Mouse (Mus musculus) bone marrow, adult 2 months (tissue): ENCODE measurements around the gene Pitpnb. TPM values are rescaled to one million over a fixed set of nuclear protein-coding genes. Genes with fewer than 3 reads are reported as not detected.

ENCODE experiments used
- H3K27ac ChIP-seq: fragments of 200-500 bp; 2 replicates; pipeline ENCODE4 v1.5.1; 2012; ENCODE audit warnings: low read depth, mild to moderate bottlenecking, control low read depth, inconsistent platforms, low read length; ENCODE audit not compliant: control insufficient read depth, poor library complexity, insufficient read depth
- H3K4me1 ChIP-seq: fragments of 200-500 bp; 2 replicates; pipeline ENCODE4 v1.6.1; 2011; ENCODE audit warnings: low read length; ENCODE audit not compliant: control insufficient read depth, insufficient read depth
- H3K4me3 ChIP-seq: fragments of 200-500 bp; replicated peaks from 2 replicates; pipeline ENCODE3; 2011; ENCODE audit warnings: mild to moderate bottlenecking, low read depth, low read length, control low read depth; ENCODE audit not compliant: control insufficient read depth
- CTCF ChIP-seq: fragments of 200-500 bp; IDR thresholded peaks from 2 replicates; pipeline ENCODE4 v1.5.1; 2011; ENCODE audit warnings: low read length, control low read depth; ENCODE audit not compliant: control insufficient read depth, insufficient read depth
- POLR2A ChIP-seq: fragments of 200-500 bp; IDR thresholded peaks from 2 replicates; pipeline ENCODE4 v1.6.1; 2011; ENCODE audit warnings: low read depth, mild to moderate bottlenecking, control low read depth, low read length, borderline replicate concordance; ENCODE audit not compliant: control insufficient read depth
- WGBS: fragments of 180-500 bp; shearing (Covaris S2); methylation state at CpG from one replicate; pipeline ENCODE4 v1.1.7; 2018; 5-methylcytosine and 5-hydroxymethylcytosine counted together
- polyA plus RNA-seq: library from polyadenylated mRNA; stranded (reverse); fragments of >200 nt; gene quantifications from 2 replicates; pipeline ENCODE4 v1.2.4, GENCODE M21; 2011; ENCODE audit warnings: low replicate concordance; ENCODE audit not compliant: missing spikeins, insufficient read depth, insufficient read length

Pitpnb gene
- polyA plus RNA-seq: 10.7 and 25.5 TPM in 2 replicates

DNA sequence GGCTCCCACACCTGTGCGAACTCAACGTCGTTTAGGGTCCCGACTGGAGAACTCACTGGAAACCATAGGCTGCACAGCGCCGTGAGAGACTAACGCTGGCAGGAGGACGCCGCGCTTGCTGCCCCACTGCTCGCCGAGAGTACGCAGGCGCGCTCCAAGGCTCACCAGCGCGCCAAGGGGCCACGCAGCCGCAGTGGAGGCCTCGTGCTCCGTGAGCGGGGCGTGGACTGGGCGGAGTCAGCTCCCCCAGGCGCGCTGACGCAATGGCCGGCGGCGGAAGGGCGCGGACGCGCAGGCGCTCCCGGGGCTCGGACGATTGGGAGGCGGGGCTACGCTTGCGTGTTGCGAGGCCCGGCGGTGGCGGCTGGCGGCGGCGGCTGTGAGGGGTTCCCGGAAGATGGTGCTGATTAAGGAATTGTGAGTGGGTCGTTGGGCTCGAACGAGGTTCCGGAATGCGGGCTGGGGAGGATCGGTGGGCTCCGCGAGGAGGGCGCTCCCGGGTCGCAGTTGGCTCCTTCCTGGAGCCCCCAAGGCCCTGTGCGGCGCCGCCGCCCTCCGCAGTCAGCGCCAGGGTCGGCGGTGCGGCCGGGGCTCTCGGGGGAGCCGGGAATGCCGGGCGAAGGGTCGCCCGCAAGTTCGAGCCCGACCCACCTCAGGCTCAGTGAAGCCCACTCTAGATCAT, at the start of gene Pitpnb:
TSS of gene Pitpnb (plus strand) at position 347 of the 682 bp plus-strand sequence.
- TF ChIP-seq CTCF: no peak
- TF ChIP-seq POLR2A: peak; percentile 93
- Histone ChIP-seq H3K27ac (peak within 1 kb of the TSS; percentile 68), H3K4me3 (peak within 1 kb of the TSS; percentile 91), H3K4me1 (peaks cover 2% of the 10 kb centered on the region)
- WGBS: under 1% methylated on average over 78 of the region's 78 CpGs

DNA sequence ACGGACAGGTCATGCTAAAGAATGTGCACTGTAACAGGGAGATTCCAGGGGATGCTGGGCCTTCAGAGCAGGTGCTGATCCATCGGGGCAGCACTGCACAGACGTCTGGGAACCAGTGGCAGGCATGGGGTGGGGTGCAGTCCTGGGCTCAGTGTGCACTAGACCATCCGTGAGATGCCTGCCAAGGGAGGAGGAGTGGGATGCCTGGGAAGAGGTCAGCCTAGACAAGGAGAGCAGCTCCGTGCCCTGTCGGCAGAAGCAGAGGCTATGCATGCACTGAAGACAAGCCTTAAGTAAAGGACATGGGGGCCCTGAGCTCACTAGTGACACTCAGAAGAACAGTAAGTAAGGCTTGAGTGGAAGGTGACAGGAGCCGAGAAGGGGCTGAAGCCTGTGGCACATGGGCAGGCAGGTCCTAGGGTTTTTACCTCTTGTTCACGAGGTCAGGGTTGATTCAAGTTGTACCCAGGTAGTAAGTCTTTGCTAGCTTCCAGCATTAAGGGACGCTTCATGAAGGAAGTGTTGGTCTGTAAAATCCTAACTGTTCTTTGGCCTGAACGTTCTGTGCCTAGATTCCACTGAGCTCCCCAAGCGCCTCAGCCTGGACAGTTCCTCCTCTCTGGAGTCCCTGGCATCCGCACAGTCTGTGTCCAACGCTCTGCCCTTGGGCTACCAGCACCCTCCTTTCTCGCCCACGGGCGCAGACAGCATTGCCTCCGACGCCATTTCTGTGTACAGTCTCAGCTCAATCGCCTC, 46.0 kb upstream of the Pitpnb start:
- TF ChIP-seq CTCF: no peak
- no peak for TF ChIP-seq POLR2A
- 85% methylated on average over 19 of the region's 19 CpGs for WGBS
- no peak overlapping the region for H3K27ac ChIP-seq
- no peaks in the 10 kb centered on the region for H3K4me1 ChIP-seq
- no peak overlapping the region for H3K4me3 ChIP-seq

DNA sequence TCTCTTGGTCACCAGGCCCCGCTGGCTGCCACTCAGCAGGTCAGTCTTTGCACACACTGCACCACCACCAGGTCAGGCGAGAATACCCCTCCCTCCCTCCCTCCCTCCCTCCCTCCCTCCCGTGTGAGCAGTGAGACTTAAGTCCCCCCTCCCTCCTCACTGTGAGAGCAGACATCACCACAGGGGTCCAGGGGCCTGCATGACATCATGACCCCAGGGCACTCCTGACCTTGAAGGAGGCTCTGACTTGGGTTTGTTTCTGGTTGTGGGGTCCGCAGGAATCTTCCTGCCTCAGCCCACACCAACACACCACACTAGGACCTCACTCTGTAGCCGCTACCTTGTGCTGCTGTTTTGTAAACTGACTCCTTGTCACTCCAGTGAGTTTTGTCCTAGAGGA, 43.0 kb upstream of the Pitpnb start:
- no peak overlapping the region for H3K27ac ChIP-seq
- TF ChIP-seq CTCF (no peak), POLR2A (no peak)
- no peaks in the 10 kb centered on the region for H3K4me1 ChIP-seq
- no peak overlapping the region for H3K4me3 ChIP-seq
- whole genome bisulfite sequencing: 68% methylated on average over 5 of the region's 5 CpGs

DNA sequence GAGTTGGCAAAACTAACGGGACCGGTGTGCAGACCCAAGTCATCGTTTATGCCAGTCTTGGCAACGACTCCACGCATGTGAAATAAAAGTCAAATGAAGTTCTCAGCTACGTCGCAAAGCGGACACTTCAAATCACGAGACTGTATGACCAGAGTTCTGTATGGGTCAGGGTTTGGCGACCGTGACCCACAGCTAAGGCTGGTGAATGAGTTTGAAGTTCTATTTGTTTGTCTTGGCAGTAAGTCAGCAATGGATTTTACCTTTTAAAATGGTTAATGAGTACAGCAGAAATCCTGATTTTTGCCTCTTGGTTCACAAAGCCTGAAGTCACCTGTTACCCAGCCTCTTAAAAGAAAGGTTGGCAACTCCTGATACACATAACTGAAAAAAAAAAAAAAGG, 42.1 kb upstream of the Pitpnb start:
- 93% methylated on average over 11 of the region's 11 CpGs for WGBS
- Histone ChIP-seq H3K27ac (no peak overlapping the region), H3K4me1 (no peaks in the 10 kb centered on the region), H3K4me3 (no peak overlapping the region)
- TF ChIP-seq CTCF (no peak), POLR2A (no peak)

DNA sequence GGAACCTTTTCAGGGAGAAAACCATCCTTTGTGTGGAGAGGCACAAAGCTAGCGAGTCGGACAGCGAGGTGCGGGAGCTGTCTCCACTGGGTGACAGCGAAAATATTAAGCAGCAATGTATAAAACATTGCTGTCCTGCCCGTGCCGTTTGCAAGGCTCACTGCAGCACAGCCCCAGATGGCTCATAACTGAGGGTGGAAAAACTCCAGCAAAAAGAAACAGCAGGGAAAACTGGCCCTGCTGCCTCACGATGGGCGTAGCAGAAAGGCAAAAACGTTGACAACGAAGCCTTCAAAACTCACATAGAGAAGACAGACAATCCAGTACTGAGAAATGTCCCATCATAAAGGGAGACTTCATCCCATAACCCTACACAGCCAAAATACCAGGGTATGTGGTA, 40.5 kb upstream of the Pitpnb start:
- 82% methylated on average over 11 of the region's 11 CpGs for WGBS
- no peak for TF ChIP-seq POLR2A
- no peak for TF ChIP-seq CTCF
- Histone ChIP-seq H3K4me3 (no peak overlapping the region), H3K4me1 (no peaks in the 10 kb centered on the region), H3K27ac (no peak overlapping the region)

DNA sequence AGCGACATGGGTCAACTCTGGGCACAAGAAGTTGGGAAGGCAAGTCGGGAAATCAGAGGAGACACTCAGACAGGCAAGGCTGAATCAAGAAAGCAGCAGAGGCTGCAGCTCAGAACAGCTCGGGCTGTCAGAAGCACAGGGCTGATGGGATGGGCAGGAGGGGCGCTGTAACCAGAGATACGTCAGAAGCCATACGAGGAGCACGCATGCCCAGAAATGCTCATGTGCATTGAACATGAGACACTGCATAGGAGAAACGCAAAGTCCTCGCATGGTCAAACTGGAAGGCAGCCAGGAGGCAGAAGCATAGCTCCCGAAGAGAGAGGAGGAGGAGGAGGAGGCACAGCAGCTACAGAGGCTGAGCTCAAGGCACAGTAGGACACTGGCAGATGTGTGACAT, 38.9 kb upstream of the Pitpnb start:
- TF ChIP-seq POLR2A (no peak), CTCF (no peak)
- Histone ChIP-seq H3K27ac (no peak overlapping the region), H3K4me3 (no peak overlapping the region), H3K4me1 (no peaks in the 10 kb centered on the region)
- 65% methylated on average over 10 of the region's 10 CpGs for WGBS

DNA sequence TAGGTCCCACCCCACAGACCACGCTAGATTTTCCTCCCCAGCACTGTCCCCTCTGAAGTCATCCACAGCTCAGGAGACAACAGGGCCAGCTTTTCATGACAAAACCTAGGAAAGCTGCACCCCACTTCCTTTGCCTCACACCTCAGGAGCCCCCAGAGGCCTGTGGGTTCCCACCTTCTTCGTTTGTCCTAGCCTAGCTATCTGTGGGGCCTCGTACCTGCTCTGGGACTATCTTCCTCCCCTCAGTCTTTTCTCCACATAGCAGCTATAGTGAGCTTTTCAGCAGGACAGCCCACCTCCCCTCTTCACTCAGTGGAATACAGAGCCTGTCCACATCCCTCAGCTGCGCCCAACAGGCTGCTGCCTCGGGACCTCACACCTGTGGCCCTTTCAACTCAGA, 32.8 kb upstream of the Pitpnb start:
- 78% methylated on average over 5 of the region's 5 CpGs for WGBS

DNA sequence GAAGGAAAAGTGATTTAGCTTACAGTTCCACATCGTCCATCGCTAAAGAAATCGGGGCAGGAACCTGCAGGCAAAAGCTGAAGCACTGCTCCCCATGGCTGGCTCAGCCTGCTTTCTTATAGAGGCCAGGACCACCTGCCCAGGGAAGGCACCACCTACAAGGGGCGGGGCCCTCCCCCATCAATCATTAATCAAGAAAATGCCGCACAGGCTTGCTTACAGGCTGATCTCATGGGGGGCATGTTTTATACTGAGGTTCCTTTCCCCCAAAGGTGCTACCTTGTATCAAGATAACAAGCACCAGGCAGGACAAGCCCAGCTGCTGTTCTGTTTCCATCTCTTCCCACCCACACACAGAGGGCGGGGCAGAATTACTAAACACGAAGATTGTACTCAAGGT, 31.9 kb upstream of the Pitpnb start:
- H3K4me3 ChIP-seq: no peak overlapping the region
- H3K4me1 ChIP-seq: no peaks in the 10 kb centered on the region
- TF ChIP-seq CTCF: no peak
- no peak for TF ChIP-seq POLR2A
- H3K27ac ChIP-seq: no peak overlapping the region
- 73% methylated on average over 7 of the region's 7 CpGs for WGBS

More for the DNA sequence above, 32.8 kb upstream of the Pitpnb start:
- no peak overlapping the region for H3K27ac ChIP-seq
- no peaks in the 10 kb centered on the region for H3K4me1 ChIP-seq
- H3K4me3 ChIP-seq: no peak overlapping the region
- TF ChIP-seq POLR2A (no peak), CTCF (no peak)

DNA sequence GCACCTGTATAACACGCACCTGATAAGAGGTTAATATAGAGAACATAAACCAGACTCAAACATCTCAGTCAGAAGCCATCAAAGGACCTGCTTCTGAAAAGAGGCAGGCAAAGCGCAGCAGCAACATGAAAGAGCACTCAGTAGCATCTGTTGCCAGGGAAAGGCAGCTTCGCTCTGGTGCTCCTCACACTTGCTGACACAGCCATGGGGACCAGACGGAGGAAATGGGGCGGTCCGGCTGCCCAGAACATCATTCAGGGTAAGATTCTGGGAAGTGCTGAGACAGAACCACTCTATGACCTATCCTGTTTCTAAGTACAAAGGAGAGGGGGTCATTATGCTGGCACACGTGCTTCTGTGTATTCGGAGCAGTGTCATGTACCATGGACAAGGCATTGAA, 29.8 kb upstream of the Pitpnb start:
- Histone ChIP-seq H3K4me1 (no peaks in the 10 kb centered on the region), H3K27ac (no peak overlapping the region), H3K4me3 (no peak overlapping the region)
- no peak for TF ChIP-seq POLR2A
- TF ChIP-seq CTCF: no peak
- WGBS: 89% methylated on average over 8 of the region's 8 CpGs
